Mouse (Mus musculus) myocyte (in vitro differentiated cells): ENCODE measurements at regions not wholly inside any gene's neighbourhood (a gene's known extent, or its start where the extent isn't known, plus 50 kb on each side); places are given as distances from the start of the nearest gene placed in this dataset.
"Not testable (repeated sequence)": the region's sequence is repeated elsewhere in the genome, so short reads cannot be mapped to it uniquely, and the experiment has no call there.

Experiments
- H3K27me3 ChIP-seq: one replicate; pipeline ENCODE4 v1.6.1; 2011; ENCODE audit not compliant: control insufficient read depth, insufficient read depth, insufficient read length
- H3K36me3 ChIP-seq: one replicate; pipeline ENCODE4 v1.6.1; 2011; ENCODE audit not compliant: control insufficient read depth, insufficient read depth
- H3K4me2 ChIP-seq: one replicate; pipeline ENCODE4 v1.6.1; 2011; ENCODE audit warnings: low read depth, control low read depth
- H3K4me3 ChIP-seq: one replicate; pipeline ENCODE4 v1.5.1; 2011; ENCODE audit warnings: mild to moderate bottlenecking, control low read depth, moderate library complexity
- H3K79me2 ChIP-seq: one replicate; pipeline ENCODE4 v1.6.1; 2011; ENCODE audit not compliant: control insufficient read depth, insufficient read depth
- H3ac ChIP-seq: one replicate; pipeline ENCODE4 v1.6.1; 2011; ENCODE audit not compliant: control insufficient read depth, insufficient read length
- CEBPB ChIP-seq: IDR thresholded peaks from 2 replicates; pipeline ENCODE4 v1.6.1; 2011; ENCODE audit warnings: mild to moderate bottlenecking, moderate library complexity; ENCODE audit not compliant: poor library complexity, insufficient read depth, severe bottlenecking
- E2F4 ChIP-seq: IDR thresholded peaks from one replicate; pipeline ENCODE4 v1.6.1; 2011; ENCODE audit warnings: mild to moderate bottlenecking, control low read depth, moderate library complexity; ENCODE audit not compliant: insufficient read depth
- MAX ChIP-seq: IDR thresholded peaks from one replicate; pipeline ENCODE4 v1.6.1; 2011; ENCODE audit warnings: low read depth, mild to moderate bottlenecking, control low read depth
- MYOD1 ChIP-seq, 3 experiments: IDR thresholded peaks; one replicate each; pipeline ENCODE4 v1.6.1; 2011; ENCODE audit warnings: control low read depth in 2 of 3, low read depth in 2 of 3, mild to moderate bottlenecking in 2 of 3, moderate library complexity in 1 of 3; ENCODE audit not compliant: insufficient read length in 2 of 3, control insufficient read depth in 1 of 3
- MYOG ChIP-seq, 3 experiments: IDR thresholded peaks; one replicate each; pipeline ENCODE4 v1.6.1; 2011; ENCODE audit warnings: control low read depth in 2 of 3, low read depth in 2 of 3, mild to moderate bottlenecking in 2 of 3; ENCODE audit not compliant: insufficient read length in 2 of 3, control insufficient read depth in 1 of 3, insufficient read depth in 1 of 3
- POLR2A ChIP-seq: IDR thresholded peaks from one replicate; pipeline ENCODE4 v1.6.1; 2011; ENCODE audit warnings: low read depth, mild to moderate bottlenecking, control low read depth, moderate library complexity; ENCODE audit not compliant: insufficient read length
- POLR2AphosphoS2 ChIP-seq: IDR thresholded peaks from one replicate; pipeline ENCODE4 v1.6.1; 2011; ENCODE audit warnings: low read depth, control low read depth; ENCODE audit not compliant: insufficient read length
- REST ChIP-seq: IDR thresholded peaks from one replicate; pipeline ENCODE4 v1.6.1; 2011; ENCODE audit warnings: mild to moderate bottlenecking, control low read depth, moderate library complexity; ENCODE audit not compliant: insufficient read depth, insufficient read length
- SRF ChIP-seq: IDR thresholded peaks from one replicate; pipeline ENCODE4 v1.6.1; 2011; ENCODE audit warnings: low read depth; ENCODE audit not compliant: control insufficient read depth, insufficient read length
- TCF12 ChIP-seq: IDR thresholded peaks from one replicate; pipeline ENCODE4 v1.6.1; 2011; ENCODE audit warnings: mild to moderate bottlenecking, control low read depth; ENCODE audit not compliant: poor library complexity, insufficient read depth, severe bottlenecking
- TCF3 ChIP-seq: IDR thresholded peaks from one replicate; pipeline ENCODE4 v1.6.1; 2011; ENCODE audit warnings: low read depth, control low read depth; ENCODE audit not compliant: insufficient read length
- USF1 ChIP-seq: IDR thresholded peaks from one replicate; pipeline ENCODE4 v1.6.1; 2011; ENCODE audit warnings: low read depth, mild to moderate bottlenecking, control low read depth, moderate library complexity

GRCm38 (mm10) chr10:118927316-118927715, 57.3 kb upstream of the Dyrk2 start:
- no peak for TF ChIP-seq TCF12
- no peak for TF ChIP-seq REST
- TF ChIP-seq MYOG (IDR thresholded peaks at IDR 0.05; ENCODE audit: control insufficient read depth in 1 of 3, insufficient read depth in 1 of 3, insufficient read length in 2 of 3, low read depth in 2 of 3) = no peak
- TF ChIP-seq E2F4 = no peak
- no peak for TF ChIP-seq MAX
- TF ChIP-seq MYOD1 (IDR thresholded peaks at IDR 0.05; ENCODE audit: control insufficient read depth in 1 of 3, insufficient read length in 2 of 3, low read depth in 2 of 3) = no peak
- no peak for TF ChIP-seq POLR2AphosphoS2
- TF ChIP-seq SRF = no peak
- no peak for TF ChIP-seq USF1
- TF ChIP-seq CEBPB = no peak
- TF ChIP-seq POLR2A = no peak
- TF ChIP-seq TCF3 = no peak

DNA sequence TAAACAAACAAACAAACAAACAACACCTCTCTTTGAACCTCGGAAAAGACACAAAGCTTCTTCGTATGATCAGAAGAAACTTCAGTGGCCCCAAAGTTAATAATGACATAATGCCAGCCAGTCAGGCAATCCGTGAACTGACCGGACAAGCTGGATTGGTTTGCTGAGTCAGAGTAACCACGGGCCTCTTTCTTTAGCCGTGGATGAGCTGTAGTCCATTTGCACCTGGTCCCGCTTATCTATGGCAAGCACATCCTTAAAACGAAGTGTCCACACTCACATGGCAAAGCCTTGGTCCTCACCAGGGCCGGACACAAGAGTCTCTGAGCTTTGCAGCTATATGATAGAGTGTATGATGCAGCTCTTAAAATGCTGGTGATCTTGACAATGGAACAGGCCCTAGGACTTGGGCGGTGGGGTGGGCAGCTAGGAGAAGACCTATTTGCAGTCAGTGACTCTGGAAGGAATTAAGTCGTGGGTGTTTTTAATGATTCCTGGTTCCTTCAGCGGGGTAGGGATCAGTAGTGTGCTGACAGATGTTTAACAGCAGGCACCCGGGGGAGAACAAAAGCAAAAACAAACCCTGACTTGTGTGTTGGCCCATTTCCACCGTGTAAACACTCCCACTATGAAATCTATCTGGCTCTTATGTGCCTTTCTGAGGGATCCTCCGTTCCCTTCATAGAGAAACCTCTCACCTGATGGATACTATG, 53.6 kb upstream of the Dyrk2 start:
- Histone ChIP-seq H3K4me3 (no peak overlapping the region), H3K36me3 (no peaks in the 10 kb centered on the region), H3K27me3 (no peaks in the 10 kb centered on the region), H3ac (no peak overlapping the region), H3K79me2 (no peaks in the 10 kb centered on the region), H3K4me2 (peak overlapping the region; percentile 41)
- no peak for TF ChIP-seq CEBPB
- no peak for TF ChIP-seq TCF3
- TF ChIP-seq MYOD1 (IDR thresholded peaks at IDR 0.05; ENCODE audit: control insufficient read depth in 1 of 3, insufficient read length in 2 of 3, low read depth in 2 of 3) = peak; percentile 75 to 91 (median 90)
- TF ChIP-seq MYOG (IDR thresholded peaks at IDR 0.05; ENCODE audit: control insufficient read depth in 1 of 3, insufficient read depth in 1 of 3, insufficient read length in 2 of 3, low read depth in 2 of 3) = peak in 1 of 3 experiments; percentile 10

More at GRCm38 (mm10) chr10:118927316-118927715, 57.3 kb upstream of the Dyrk2 start:
- no peak overlapping the region for H3K4me3 ChIP-seq
- no peaks in the 10 kb centered on the region for H3K27me3 ChIP-seq
- no peak overlapping the region for H3ac ChIP-seq
- H3K79me2 ChIP-seq = no peaks in the 10 kb centered on the region
- no peak overlapping the region for H3K4me2 ChIP-seq
- no peaks in the 10 kb centered on the region for H3K36me3 ChIP-seq

- H3K36me3 ChIP-seq, H3K27me3 ChIP-seq, H3K4me3 ChIP-seq, H3K79me2 ChIP-seq, H3ac ChIP-seq, H3K4me2 ChIP-seq: not testable (repeated sequence)
Measured at GRCm38 (mm10) chr10:118922120-118922519, 52.1 kb upstream of the Dyrk2 start.
